Mouse (Mus musculus) kidney, embryonic 14.5 days (tissue): ENCODE results near the gene Foxred1. TPM values are rescaled to one million over a fixed set of nuclear protein-coding genes. Genes with fewer than 3 reads are reported as not detected.

ENCODE experiments used
- ATAC-seq: fragments of 200-750 bp; cut with Nextera tagmentation; 2 replicates; pipeline ENCODE4 v1.8.0; 2017; ENCODE audit warnings: moderate number of reproducible peaks, mild to moderate bottlenecking, moderate TSS enrichment, moderate library complexity; ENCODE audit not compliant: low FRiP score, low TSS enrichment
- H3K27ac ChIP-seq: fragments of 300-500 bp; sonication (generic); 2 replicates; pipeline ENCODE4 v1.5.1; 2014; ENCODE audit warnings: low read depth, mild to moderate bottlenecking, low read length, moderate library complexity, mixed read lengths
- H3K27me3 ChIP-seq: fragments of 300-500 bp; sonication (generic); 2 replicates; pipeline ENCODE4 v1.6.1; 2014; ENCODE audit warnings: mild to moderate bottlenecking, low read length; ENCODE audit not compliant: control insufficient read depth, insufficient read depth
- H3K36me3 ChIP-seq: fragments of 300-500 bp; sonication (generic); 2 replicates; pipeline ENCODE4 v1.6.1; 2014; ENCODE audit warnings: low read length, mixed read lengths; ENCODE audit not compliant: control insufficient read depth, insufficient read depth
- H3K4me1 ChIP-seq: fragments of 300-500 bp; sonication (generic); 2 replicates; pipeline ENCODE4 v1.6.1; 2014; ENCODE audit warnings: low read length, mixed read lengths; ENCODE audit not compliant: control insufficient read depth, insufficient read depth
- H3K4me2 ChIP-seq: fragments of 300-500 bp; sonication (generic); replicated peaks from 2 replicates; pipeline ENCODE4 v1.6.1; 2014; ENCODE audit warnings: low read depth, mild to moderate bottlenecking, low read length
- H3K4me3 ChIP-seq: fragments of 300-500 bp; sonication (generic); 2 replicates; pipeline ENCODE4 v1.5.1; 2014; ENCODE audit warnings: mild to moderate bottlenecking, low read length
- H3K9ac ChIP-seq: fragments of 300-500 bp; sonication (generic); 2 replicates; pipeline ENCODE4 v1.6.1; 2014; ENCODE audit warnings: low read depth, mild to moderate bottlenecking, low read length, moderate library complexity
- H3K9me3 ChIP-seq: fragments of 300-500 bp; sonication (generic); 2 replicates; pipeline ENCODE4 v1.6.1; 2016; ENCODE audit warnings: low read length; ENCODE audit not compliant: control insufficient read depth
- WGBS: fragments of 180-500 bp; shearing (Covaris S2); extraction: QIAGEN DNeasy Blood & Tissue Kit; methylation state at CpG from one replicate; pipeline ENCODE4 v1.1.7; 2014; 5-methylcytosine and 5-hydroxymethylcytosine counted together
- polyA plus RNA-seq: library from polyadenylated mRNA; unstranded; fragments of >200 nt; fragmentation: Nextera tagmentation; extraction: Ambion mirVana; gene quantifications from 2 replicates; pipeline ENCODE4 v1.2.1, GENCODE M21; 2014

Foxred1 gene
- 32.5 and 41.7 TPM in 2 replicates for polyA plus RNA-seq

DNA sequence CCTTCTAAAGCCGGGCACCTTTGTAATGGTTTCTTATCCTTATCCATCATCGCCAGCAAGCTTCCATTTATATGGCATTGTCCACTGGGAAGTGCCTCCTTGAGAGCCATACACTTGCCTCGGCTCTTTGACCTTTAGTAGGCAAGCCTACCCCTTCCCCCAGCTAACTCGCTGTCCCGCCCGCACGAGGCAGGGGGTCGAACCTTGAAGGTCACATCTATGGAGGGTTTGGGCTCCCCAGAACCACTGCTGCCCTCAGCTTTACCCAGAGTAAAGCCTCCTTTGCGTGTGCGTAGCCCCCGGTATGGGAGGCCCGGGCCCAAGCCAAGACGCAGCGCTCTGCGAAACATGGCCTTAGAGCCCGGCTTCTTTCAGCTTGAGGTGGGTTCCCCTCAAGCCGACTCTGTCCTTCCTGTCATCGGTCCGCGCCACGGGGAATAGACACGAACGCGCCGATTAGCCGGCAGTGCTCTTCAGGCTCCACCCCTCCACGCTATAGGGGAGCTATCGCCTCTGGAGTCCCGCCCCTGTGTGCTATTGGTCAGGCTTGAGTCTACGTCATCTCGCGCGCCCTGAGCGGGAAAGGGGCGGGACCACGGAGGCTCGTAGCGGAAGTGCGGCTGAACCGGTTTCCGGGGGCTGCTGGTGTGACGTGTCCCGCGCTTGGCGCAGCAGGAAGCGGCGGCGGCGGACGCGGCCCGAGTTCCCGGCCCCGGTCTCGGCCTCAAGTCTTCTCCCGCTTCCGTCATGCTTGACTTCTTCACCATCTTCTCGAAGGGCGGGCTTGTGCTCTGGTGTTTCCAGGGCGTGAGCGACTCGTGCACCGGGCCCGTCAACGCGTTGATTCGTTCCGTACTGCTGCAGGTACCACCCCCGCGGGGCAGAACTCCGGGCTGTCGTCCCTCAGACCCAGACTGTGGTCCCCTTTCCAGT is at the start of gene Foxred1:
Gene Foxred1 (minus strand): TSS at position 514 of the 933 bp plus-strand sequence.
- Histone ChIP-seq H3K4me3 (peak within 1 kb of the TSS; percentile 73), H3K4me1 (peaks cover 6% of the 10 kb centered on the region), H3K9me3 (no peaks in the 10 kb centered on the region), H3K36me3 (peaks cover 64% of the 10 kb centered on the region), H3K27me3 (no peaks in the 10 kb centered on the region), H3K27ac (peak within 1 kb of the TSS; percentile 80), H3K9ac (peak within 1 kb of the TSS; percentile 74), H3K4me2 (peak within 1 kb of the TSS; percentile 88)
- ATAC-seq, result peak; percentile 100
- 1% methylated on average over 72 of the region's 72 CpGs for WGBS

DNA sequence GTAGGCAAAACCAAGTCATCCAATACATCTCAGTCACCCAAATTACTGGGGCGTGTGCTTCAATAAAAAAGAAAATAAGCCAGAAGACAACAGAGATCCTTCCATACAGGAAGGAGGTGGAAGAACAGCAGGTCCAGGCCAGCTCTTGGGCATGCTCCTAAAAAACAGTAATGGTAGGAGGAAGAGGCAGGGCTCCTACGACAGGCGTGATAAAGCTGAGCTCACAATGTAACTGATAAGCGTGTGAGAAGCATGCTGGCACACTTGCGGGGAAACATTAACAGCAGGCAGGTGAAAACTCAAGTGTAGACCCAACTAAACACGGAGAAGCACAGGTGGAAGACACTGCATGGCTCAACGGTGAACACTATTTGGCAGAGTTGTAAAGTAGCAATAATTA is 46.5 kb upstream of the Foxred1 start:
- no peak overlapping the region for H3K4me2 ChIP-seq
- no peak overlapping the region for H3K4me3 ChIP-seq
- H3K9me3 ChIP-seq, result no peaks in the 10 kb centered on the region
- no peaks in the 10 kb centered on the region for H3K4me1 ChIP-seq
- H3K9ac ChIP-seq, result no peak overlapping the region
- 94% methylated on average over 7 of the region's 7 CpGs for WGBS
- ATAC-seq, result no peak
- no peak overlapping the region for H3K27ac ChIP-seq
- H3K36me3 ChIP-seq, result no peaks in the 10 kb centered on the region
- no peaks in the 10 kb centered on the region for H3K27me3 ChIP-seq

DNA sequence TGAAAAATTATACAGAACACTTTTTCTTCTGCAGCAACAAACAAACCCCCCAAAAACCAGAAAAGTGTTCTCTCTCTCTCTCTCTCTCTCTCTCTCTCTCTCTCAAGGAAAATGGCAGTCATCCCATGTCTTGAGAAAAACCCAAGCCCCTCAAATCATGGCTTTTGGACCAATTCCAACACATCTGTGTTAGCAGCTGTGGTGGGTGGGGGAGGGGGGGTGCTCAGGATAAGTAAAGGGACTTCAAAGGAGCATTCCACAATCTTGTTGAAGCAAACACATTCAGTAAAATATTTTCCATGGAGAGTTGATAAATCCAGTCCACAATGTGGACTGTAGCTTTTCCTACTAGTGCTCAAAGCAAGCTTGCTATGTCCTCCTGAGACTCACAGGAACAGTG is 38.6 kb upstream of the Foxred1 start:
- Histone ChIP-seq H3K27me3 (no peaks in the 10 kb centered on the region), H3K27ac (no peak overlapping the region), H3K9me3 (no peaks in the 10 kb centered on the region), H3K9ac (no peak overlapping the region), H3K36me3 (no peaks in the 10 kb centered on the region), H3K4me2 (no peak overlapping the region), H3K4me1 (peaks cover 10% of the 10 kb centered on the region; the same call in 1 of the 2 replicates), H3K4me3 (no peak overlapping the region)
- ATAC-seq, result no peak

DNA sequence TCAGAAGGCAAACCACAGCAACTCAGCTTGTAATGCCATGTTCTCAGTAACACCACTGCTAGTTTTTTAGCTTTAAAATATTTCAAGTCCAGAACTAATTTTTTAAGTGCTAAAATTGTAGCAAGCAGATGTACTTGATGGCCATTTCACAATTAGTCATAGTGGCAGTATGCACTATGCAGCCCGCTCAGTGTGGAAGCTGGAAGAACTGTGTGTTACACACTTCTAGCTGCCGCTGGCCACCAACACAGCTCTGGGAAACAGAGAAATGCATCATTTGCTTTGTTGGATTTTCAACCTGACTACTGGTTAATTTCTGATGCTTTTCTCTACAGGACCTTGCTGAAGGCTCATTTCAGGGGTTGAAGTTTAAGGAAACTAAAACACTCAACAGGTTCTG is 36.5 kb upstream of the Foxred1 start:
- Histone ChIP-seq H3K4me1 (peaks cover 10% of the 10 kb centered on the region; the same call in 1 of the 2 replicates), H3K9ac (no peak overlapping the region), H3K4me2 (no peak overlapping the region), H3K27me3 (no peaks in the 10 kb centered on the region), H3K36me3 (no peaks in the 10 kb centered on the region), H3K4me3 (no peak overlapping the region), H3K9me3 (no peaks in the 10 kb centered on the region), H3K27ac (no peak overlapping the region)
- no peak for ATAC-seq
- WGBS, result 95% methylated on average over 2 of the region's 2 CpGs

DNA sequence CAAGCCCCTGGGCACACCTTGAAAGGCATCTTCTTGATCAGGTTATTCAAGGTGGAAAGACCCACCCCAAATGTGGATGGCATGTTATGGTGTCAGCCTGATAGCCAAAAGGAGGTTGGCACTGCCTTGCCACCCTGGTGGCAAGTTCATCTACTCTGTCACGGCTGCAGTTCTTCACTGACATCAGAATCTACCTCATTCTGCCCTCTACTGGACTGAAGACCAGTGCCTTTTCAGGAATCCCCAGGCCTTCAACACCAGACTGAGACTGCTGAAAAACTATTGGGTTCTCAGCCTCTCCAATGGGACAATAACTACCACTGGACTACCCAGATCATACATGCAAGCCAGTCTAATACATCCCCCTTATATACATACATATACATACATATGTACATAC is 28.9 kb upstream of the Foxred1 start:
- ATAC-seq, result no peak
- no peak overlapping the region for H3K27ac ChIP-seq
- no peaks in the 10 kb centered on the region for H3K9me3 ChIP-seq
- H3K4me2 ChIP-seq, result no peak overlapping the region
- H3K27me3 ChIP-seq, result no peaks in the 10 kb centered on the region
- H3K4me3 ChIP-seq, result no peak overlapping the region
- H3K9ac ChIP-seq, result no peak overlapping the region
- WGBS, result 59% methylated on average over 1 of the region's 1 CpGs
- peaks cover 2% of the 10 kb centered on the region; the same call in 1 of the 2 replicates for H3K36me3 ChIP-seq
- H3K4me1 ChIP-seq, result 0 out of 2 replicates have a peak, but pooled peaks cover 1% of the 10 kb centered on the region

DNA sequence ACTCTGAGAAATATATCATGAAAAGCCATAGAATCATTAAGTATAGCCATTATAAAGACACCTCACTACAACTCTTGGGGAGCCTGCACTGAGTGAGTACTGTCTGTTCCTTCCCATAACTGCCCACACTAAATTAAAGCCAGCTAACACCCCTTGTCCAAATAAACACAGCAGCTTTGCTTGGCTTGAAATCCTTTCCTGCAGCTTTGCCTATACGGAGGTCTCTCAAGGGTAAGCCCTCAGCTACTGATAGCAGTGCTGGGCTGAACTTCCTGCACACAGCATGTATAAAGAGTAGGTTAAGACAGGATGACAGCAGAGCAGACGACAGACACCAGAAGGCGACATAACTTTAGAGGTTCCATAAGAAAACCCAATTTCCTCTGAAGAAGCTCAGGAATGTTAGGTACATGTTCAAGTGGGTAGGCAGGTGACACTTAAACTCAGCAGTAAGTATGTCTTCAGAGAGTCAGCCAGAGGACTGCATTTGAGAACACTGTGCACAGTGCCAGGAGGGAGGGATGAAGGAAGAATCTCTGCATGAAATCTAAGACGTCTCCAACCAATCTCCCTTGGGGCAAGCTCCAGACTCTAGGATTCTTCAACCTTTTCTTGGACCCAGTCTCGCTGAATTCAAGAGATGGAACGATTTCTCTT is 28.2 kb upstream of the Foxred1 start:
- Histone ChIP-seq H3K9me3 (no peaks in the 10 kb centered on the region), H3K27ac (no peak overlapping the region), H3K9ac (no peak overlapping the region), H3K4me2 (no peak overlapping the region), H3K36me3 (peaks cover 3% of the 10 kb centered on the region; the same call in 1 of the 2 replicates), H3K4me1 (no peaks in the 10 kb centered on the region), H3K4me3 (no peak overlapping the region), H3K27me3 (no peaks in the 10 kb centered on the region)
- ATAC-seq, result no peak
- WGBS, result 62% methylated on average over 6 of the region's 6 CpGs

DNA sequence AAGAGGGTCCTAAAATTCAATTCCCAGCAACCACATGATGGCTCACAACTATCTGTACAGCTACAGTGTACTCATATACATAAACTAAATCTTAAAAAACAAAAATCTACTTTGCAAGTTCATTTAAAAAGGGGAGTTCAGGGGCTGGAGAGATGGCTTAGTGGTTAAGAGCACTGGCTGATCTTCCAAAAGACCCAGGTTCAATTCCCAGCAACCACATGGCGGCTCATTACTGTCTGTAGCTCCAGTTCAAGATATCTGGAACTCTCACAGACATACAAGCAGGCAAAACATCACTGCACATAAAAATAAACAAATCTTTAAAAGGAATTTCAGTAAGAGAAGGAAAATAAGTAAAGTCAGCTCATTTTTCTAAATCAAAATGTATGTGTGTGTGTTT is 27.5 kb upstream of the Foxred1 start:
- Histone ChIP-seq H3K27me3 (no peaks in the 10 kb centered on the region), H3K9ac (no peak overlapping the region), H3K27ac (no peak overlapping the region), H3K4me3 (no peak overlapping the region), H3K4me2 (no peak overlapping the region), H3K4me1 (no peaks in the 10 kb centered on the region), H3K9me3 (no peaks in the 10 kb centered on the region), H3K36me3 (peaks cover 3% of the 10 kb centered on the region; the same call in 1 of the 2 replicates)
- 97% methylated on average over 1 of the region's 1 CpGs for WGBS
- ATAC-seq, result no peak

DNA sequence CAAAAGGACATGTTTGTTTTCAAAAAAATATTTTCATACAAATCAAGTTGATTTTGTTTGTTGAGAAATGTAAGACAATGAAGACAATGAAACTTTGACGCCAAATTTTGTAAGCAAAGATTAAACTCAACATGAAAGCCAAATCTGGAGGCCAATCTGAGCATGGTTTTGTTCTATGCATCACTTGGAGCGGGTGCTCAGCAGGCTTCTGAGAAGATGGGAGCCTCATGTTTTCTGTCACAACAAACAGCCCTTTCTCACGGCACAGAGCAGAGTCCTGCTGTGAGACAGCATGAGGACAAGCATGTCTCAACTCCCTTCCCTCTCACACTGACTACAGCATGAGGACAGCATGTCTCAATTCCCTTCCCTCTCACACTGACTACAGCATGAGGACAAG is 25.1 kb upstream of the Foxred1 start:
- peaks cover 6% of the 10 kb centered on the region; the same call in 1 of the 2 replicates for H3K36me3 ChIP-seq
- H3K27me3 ChIP-seq, result no peaks in the 10 kb centered on the region
- ATAC-seq, result no peak
- no peak overlapping the region for H3K27ac ChIP-seq
- no peak overlapping the region for H3K4me2 ChIP-seq
- H3K9ac ChIP-seq, result no peak overlapping the region
- WGBS, result 65% methylated on average over 3 of the region's 3 CpGs
- H3K4me3 ChIP-seq, result no peak overlapping the region
- no peaks in the 10 kb centered on the region for H3K9me3 ChIP-seq
- H3K4me1 ChIP-seq, result no peaks in the 10 kb centered on the region

DNA sequence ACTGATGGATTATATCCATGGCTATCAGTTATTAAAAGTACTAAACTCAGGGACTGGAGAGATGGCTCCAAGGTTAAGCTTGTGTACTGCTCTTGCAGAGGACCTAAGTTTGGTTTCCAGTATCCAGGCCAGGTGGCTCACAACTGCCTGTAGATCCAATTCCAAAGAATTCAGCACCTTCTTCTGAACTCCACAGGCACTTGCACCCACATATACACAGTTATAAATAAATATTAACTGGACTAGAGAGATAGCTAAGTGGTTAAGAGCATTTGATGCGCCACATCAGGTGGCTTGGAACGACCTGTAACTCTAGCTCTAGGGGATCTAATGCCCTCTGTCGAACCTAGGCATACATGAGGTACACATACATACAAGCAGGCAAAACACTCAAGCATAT is 17.8 kb upstream of the Foxred1 start:
- no peak for ATAC-seq
- Histone ChIP-seq H3K9ac (no peak overlapping the region), H3K36me3 (peaks cover 9% of the 10 kb centered on the region; the same call in 1 of the 2 replicates), H3K9me3 (no peaks in the 10 kb centered on the region), H3K4me2 (no peak overlapping the region), H3K27me3 (no peaks in the 10 kb centered on the region), H3K27ac (no peak overlapping the region), H3K4me3 (no peak overlapping the region), H3K4me1 (no peaks in the 10 kb centered on the region)
- 85% methylated on average over 3 of the region's 3 CpGs for WGBS
